23 mouse cellular contexts compared by ENCODE assay signal in genomic region chr9:20805159-20805495, GRCm38 (mm10). TPM values are rescaled to one million over a fixed set of nuclear protein-coding genes. Genes with fewer than 3 reads are reported as not detected.
DNase-seq lines count a peak whose midpoint lies in the region; ATAC-seq lines count a peak whose summit lies in the region.
"Had no signal": no experiment of that assay in that cellular context is flagged by ENCODE, and none has a peak within 500 bp of the region (broad histone marks: within the 10 kb centered on the region; RNA-seq: fewer than 3 reads in every experiment).

No protein-coding gene starts in this region.

- H3K4me1 ChIP-seq in heart, embryonic 12.5 days (replicated peaks): no peaks in the 10 kb centered on the region
- H3K4me1 ChIP-seq: embryonic facial prominence, embryonic 15.5 days had no signal

- H3K9ac ChIP-seq in heart, embryonic 12.5 days: no peak overlapping the region
- H3K9ac ChIP-seq: embryonic facial prominence, embryonic 15.5 days had no signal

- WGBS in heart, embryonic 12.5 days: 82% methylated on average over 3 of the region's 3 CpGs

- no peak overlapping the region for H3K4me2 ChIP-seq in heart, embryonic 12.5 days
- H3K4me2 ChIP-seq: embryonic facial prominence, embryonic 15.5 days; liver, embryonic 11.5 days had no signal

- H3K36me3 ChIP-seq in heart, embryonic 12.5 days: no peaks in the 10 kb centered on the region
- H3K36me3 ChIP-seq: embryonic facial prominence, embryonic 15.5 days had no signal

- H3K27me3 ChIP-seq in heart, embryonic 12.5 days (replicated peaks): 0 out of 2 replicates have a peak, but pooled peaks cover 4% of the 10 kb centered on the region
- H3K27me3 ChIP-seq: embryonic facial prominence, embryonic 15.5 days had no signal

- H3K4me3 ChIP-seq in heart, embryonic 12.5 days: no peak overlapping the region
- H3K4me3 ChIP-seq: embryonic facial prominence, embryonic 15.5 days had no signal

- H3K27ac ChIP-seq in heart, embryonic 12.5 days (ENCODE audit: poor library complexity, severe bottlenecking): no peak overlapping the region
- H3K27ac ChIP-seq: embryonic facial prominence, embryonic 15.5 days had no signal

- ATAC-seq in heart, embryonic 12.5 days (ENCODE audit: insufficient number of reproducible peaks, low FRiP score): no peak
- ATAC-seq: midbrain, embryonic 16.5 days had no signal

- H3K9me3 ChIP-seq in heart, embryonic 12.5 days (replicated peaks): peaks cover 16% of the 10 kb centered on the region
- H3K9me3 ChIP-seq: embryonic facial prominence, embryonic 15.5 days had no signal

- peak; percentile 97 for DNase-seq in heart, adult 11 months
- DNase-seq in adipocyte (ENCODE audit: low spot score): peak; percentile 57
- DNase-seq in adrenal gland, postnatal 36 days: peak; percentile 73 to 81
- peak; percentile 65 to 66 for DNase-seq in heart, adult 9 months (ENCODE audit: low spot score in 2 of 2)
- DNase-seq in retina, postnatal 1 day: no peak
- DNase-seq in thymus, adult 18-20 months: no peak
- DNase-seq in spleen, adult 18-20 months: no peak
- DNase-seq: cerebellum, adult 9-10 months; kidney, postnatal 14 days; layer of hippocampus, adult 9-11 months; right cerebral cortex, postnatal 4 days had no signal

RNA-seq across cellular contexts. Expression of gene Col5a3, which starts 9.7 kb away (rescaled TPM):
- 0.05 and 0.06 TPM in 2 replicates for polyA plus RNA-seq in heart, embryonic 12.5 days (2016; fragmentation: Nextera tagmentation; extraction: Ambion mirVana)
- total RNA-seq in adrenal gland, postnatal 36 days (2021): 100 to 1,000 TPM; 187 to 205 TPM

RNA-seq across cellular contexts. Expression of gene Rdh8, which starts 13.2 kb away (rescaled TPM):
- not detected in 2 replicates for polyA plus RNA-seq in heart, embryonic 12.5 days (2016; fragmentation: Nextera tagmentation; extraction: Ambion mirVana)
- not detected for total RNA-seq in adrenal gland, postnatal 36 days (2021)
- total RNA-seq: left cerebral cortex, postnatal 25 days; megakaryocyte progenitor cell, adult 5-6 weeks had no signal
- polyA plus RNA-seq: embryonic facial prominence, embryonic 15.5 days; forebrain, embryonic 11.5 days; heart, postnatal 0 days; liver, embryonic 11.5 days; lung, embryonic 16.5 days; midbrain, embryonic 16.5 days; neural tube, embryonic 11.5 days; stomach, embryonic 14.5 days; thymus, postnatal 0 days had no signal

RNA-seq across cellular contexts. Expression of gene Olfm2, which starts 59.0 kb away (rescaled TPM):
- 0.87 and 1.1 TPM in 2 replicates for polyA plus RNA-seq in heart, embryonic 12.5 days (2016; fragmentation: Nextera tagmentation; extraction: Ambion mirVana)
- total RNA-seq in adrenal gland, postnatal 36 days (2021): under 1 TPM; 0.79 TPM

Comparison
In these comparisons a context has a peak if more than half of its experiments do, and no peak if none do; other contexts are left out.
1. DNase-seq: peak in heart, adult 11 months (single experiment), adipocyte (single experiment), adrenal gland, postnatal 36 days (2 of 2) and heart, adult 9 months (2 of 2); none in retina, postnatal 1 day (single experiment), thymus, adult 18-20 months (0 of 2) and spleen, adult 18-20 months (0 of 2).